Mouse (Mus musculus) C2C12 (cell line): Measurements from ENCODE around the gene Kif9. TPM values are rescaled to one million over a fixed set of nuclear protein-coding genes. Genes with fewer than 3 reads are reported as not detected.

Source experiments
- H3K27me3 ChIP-seq: one replicate; pipeline ENCODE4 v1.6.1; 2011; ENCODE audit not compliant: control insufficient read depth, insufficient read depth, insufficient read length
- H3K36me3 ChIP-seq: one replicate; pipeline ENCODE4 v1.6.1; 2011; ENCODE audit not compliant: control insufficient read depth, insufficient read depth
- H3K4me3 ChIP-seq: one replicate; pipeline ENCODE4 v1.5.1; 2011; ENCODE audit warnings: mild to moderate bottlenecking, control low read depth; ENCODE audit not compliant: poor library complexity, insufficient read depth, severe bottlenecking
- H3K79me2 ChIP-seq: one replicate; pipeline ENCODE4 v1.6.1; 2011; ENCODE audit not compliant: control insufficient read depth, insufficient read depth
- H3K79me3 ChIP-seq: one replicate; pipeline ENCODE4 v1.6.1; 2011; ENCODE audit warnings: low read depth, control low read depth
- H3ac ChIP-seq: one replicate; pipeline ENCODE3; 2011; ENCODE audit warnings: low read depth; ENCODE audit not compliant: control insufficient read depth, insufficient read length
- CEBPB ChIP-seq: IDR thresholded peaks from one replicate; pipeline ENCODE4 v1.6.1; 2011; ENCODE audit warnings: low read depth, mild to moderate bottlenecking, control low read depth, moderate library complexity
- CTCF ChIP-seq: IDR thresholded peaks from one replicate; pipeline ENCODE4 v1.5.1; 2011; ENCODE audit not compliant: control insufficient read depth, insufficient read depth, insufficient read length
- FOSL1 ChIP-seq: IDR thresholded peaks from one replicate; pipeline ENCODE4 v1.8.0; 2011; ENCODE audit warnings: mild to moderate bottlenecking, low read length; ENCODE audit not compliant: poor library complexity, insufficient read depth, severe bottlenecking
- MAX ChIP-seq: IDR thresholded peaks from one replicate; pipeline ENCODE4 v1.6.1; 2011; ENCODE audit warnings: mild to moderate bottlenecking, control low read depth
- MYOD1 ChIP-seq: IDR thresholded peaks from one replicate; pipeline ENCODE4 v1.6.1; 2011; ENCODE audit warnings: low read depth; ENCODE audit not compliant: control insufficient read depth, insufficient read length
- MYOG ChIP-seq: IDR thresholded peaks from one replicate; pipeline ENCODE4 v1.6.1; 2011; ENCODE audit not compliant: control insufficient read depth, insufficient read length; ENCODE audit errors: extremely low read depth
- USF1 ChIP-seq: IDR thresholded peaks from one replicate; pipeline ENCODE4 v1.6.1; 2011; ENCODE audit warnings: low read depth, mild to moderate bottlenecking, control low read depth, moderate library complexity
- long read RNA-seq, 2 experiments: library from polyadenylated mRNA; unstranded; transcript quantifications; one replicate each; pipeline ENCODE4 v2.0.0; 2019 to 2020
- polyA plus RNA-seq: library from polyadenylated mRNA; unstranded; fragments of >200 nt; fragmentation: generic; extraction: Trizol; gene quantifications from one replicate; pipeline ENCODE4 v1.2.1, GENCODE M21; 2012; ENCODE audit warnings: missing spikeins

Kif9 gene
- polyA plus RNA-seq = 0.09 TPM
- long read RNA-seq, experiment 1, partial matches to known transcripts = 0 of 2 reads
- long read RNA-seq, experiment 1, other reads (novel, unspliced or antisense) = 2 of 2 reads
- long read RNA-seq, experiment 2, partial matches to known transcripts = 0 of 3 reads
- long read RNA-seq, experiment 2, other reads (novel, unspliced or antisense) = 2 of 3 reads

GRCm38 (mm10) chr9:110476124-110477091 is at the start of gene Kif9, which contains the start of gene Klhl18:
Gene Kif9 (plus strand): TSS chr9:110476958.
Gene Klhl18 (minus strand): TSS chr9:110476694.
- TF ChIP-seq CEBPB (no peak), MYOG (no peak), MYOD1 (no peak), FOSL1 (no peak), CTCF (no peak), MAX (no peak), USF1 (no peak)
- no peaks in the 10 kb centered on the region for H3K79me2 ChIP-seq
- H3K4me3 ChIP-seq = peak within 1 kb of the TSS; percentile 47
- no peaks in the 10 kb centered on the region for H3K79me3 ChIP-seq
- H3K36me3 ChIP-seq = no peaks in the 10 kb centered on the region
- peaks cover 13% of the 10 kb centered on the region for H3K27me3 ChIP-seq
- peak within 1 kb of the TSS; percentile 85 for H3ac ChIP-seq

- no peak for TF ChIP-seq MAX
- TF ChIP-seq USF1 = no peak
- TF ChIP-seq MYOD1 = no peak
- no peak for TF ChIP-seq CTCF
- no peak for TF ChIP-seq CEBPB
- TF ChIP-seq MYOG = no peak
- no peak for TF ChIP-seq FOSL1
- no peaks in the 10 kb centered on the region for H3K27me3 ChIP-seq
- no peak overlapping the region for H3ac ChIP-seq
- H3K79me3 ChIP-seq = no peaks in the 10 kb centered on the region
- H3K79me2 ChIP-seq = no peaks in the 10 kb centered on the region
- no peak overlapping the region for H3K4me3 ChIP-seq
- no peaks in the 10 kb centered on the region for H3K36me3 ChIP-seq
These were observed 45.5 kb upstream of the Kif9 start for GRCm38 (mm10) chr9:110431241-110431640.

GRCm38 (mm10) chr9:110433045-110433444 is 43.7 kb upstream of the Kif9 start:
- H3K79me3 ChIP-seq = no peaks in the 10 kb centered on the region
- no peak overlapping the region for H3K4me3 ChIP-seq
- no peaks in the 10 kb centered on the region for H3K27me3 ChIP-seq
- no peak for TF ChIP-seq MAX
- TF ChIP-seq FOSL1 = no peak
- no peak for TF ChIP-seq MYOD1
- TF ChIP-seq MYOG = no peak
- no peak for TF ChIP-seq CTCF
- TF ChIP-seq USF1 = no peak
- TF ChIP-seq CEBPB = no peak
- H3K36me3 ChIP-seq = no peaks in the 10 kb centered on the region
- H3K79me2 ChIP-seq = no peaks in the 10 kb centered on the region
- H3ac ChIP-seq = no peak overlapping the region

GRCm38 (mm10) chr9:110436041-110436440 is 40.7 kb upstream of the Kif9 start:
- Histone ChIP-seq H3K79me2 (no peaks in the 10 kb centered on the region), H3K36me3 (no peaks in the 10 kb centered on the region), H3K4me3 (no peak overlapping the region), H3K79me3 (no peaks in the 10 kb centered on the region), H3K27me3 (no peaks in the 10 kb centered on the region), H3ac (no peak overlapping the region)
- TF ChIP-seq MAX (no peak), USF1 (no peak), CTCF (no peak), FOSL1 (no peak), MYOD1 (no peak), CEBPB (no peak), MYOG (no peak)

GRCm38 (mm10) chr9:110440049-110440448 is 36.7 kb upstream of the Kif9 start:
- Histone ChIP-seq H3K79me2 (no peaks in the 10 kb centered on the region), H3K79me3 (no peaks in the 10 kb centered on the region), H3K36me3 (no peaks in the 10 kb centered on the region), H3K27me3 (no peaks in the 10 kb centered on the region), H3ac (no peak overlapping the region), H3K4me3 (no peak overlapping the region)
- TF ChIP-seq FOSL1 (no peak), MYOG (no peak), CEBPB (no peak), USF1 (no peak), MAX (no peak), CTCF (no peak), MYOD1 (no peak)

GRCm38 (mm10) chr9:110440559-110440958 is 36.2 kb upstream of the Kif9 start:
- Histone ChIP-seq H3K79me3 (no peaks in the 10 kb centered on the region), H3K79me2 (no peaks in the 10 kb centered on the region), H3K27me3 (no peaks in the 10 kb centered on the region), H3ac (no peak overlapping the region), H3K36me3 (no peaks in the 10 kb centered on the region), H3K4me3 (no peak overlapping the region)
- TF ChIP-seq MYOD1 = no peak
- TF ChIP-seq CEBPB = no peak
- no peak for TF ChIP-seq MAX
- TF ChIP-seq FOSL1 = no peak
- no peak for TF ChIP-seq MYOG
- TF ChIP-seq USF1 = no peak
- TF ChIP-seq CTCF = no peak
